Mouse (Mus musculus): ENCODE data around the gene Thap3. TPM values are rescaled to one million over a fixed set of nuclear protein-coding genes. Genes with fewer than 3 reads are reported as not detected.

The Thap3 gene
- polyA plus RNA-seq, 1 experiment = not detected

DNA sequence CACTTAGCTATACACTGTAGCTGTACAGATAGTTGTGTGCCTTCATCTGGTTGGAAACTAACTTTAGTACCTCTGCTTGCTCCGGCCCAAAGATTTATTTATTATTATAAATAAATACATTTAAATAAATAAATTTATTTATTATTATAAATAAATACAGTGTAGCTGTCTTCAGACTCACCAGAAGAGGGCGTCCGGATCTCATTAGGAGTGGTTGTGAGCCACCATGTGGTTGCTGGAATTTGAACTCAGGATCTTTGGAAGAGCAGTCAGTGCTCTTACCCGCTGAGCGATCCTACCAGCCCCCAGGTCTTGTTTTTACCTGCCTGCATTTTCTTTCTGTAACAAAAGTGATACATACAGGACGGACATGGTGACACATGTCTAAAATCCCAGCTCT, 17.3 kb upstream of the Thap3 start:
- no peak for TF ChIP-seq POLR2A (IDR thresholded peaks at IDR 0.05; ENCODE audit: insufficient read depth, low read depth, low read length)
- TF ChIP-seq CTCF (IDR thresholded peaks at IDR 0.05; ENCODE audit: insufficient read depth, low read depth, low read length) = no peak
- Histone ChIP-seq H3K4me3 (ENCODE audit: insufficient read depth, low read depth, low read length) (no peak overlapping the region), H3K4me1 (ENCODE audit: control insufficient read depth, insufficient read depth, low read length) (peaks cover 25% of the 10 kb centered on the region), H3K27ac (ENCODE audit: insufficient read depth, low read depth, low read length) (no peak overlapping the region)
- 78% methylated on average over 6 of the region's 6 CpGs for WGBS

DNA sequence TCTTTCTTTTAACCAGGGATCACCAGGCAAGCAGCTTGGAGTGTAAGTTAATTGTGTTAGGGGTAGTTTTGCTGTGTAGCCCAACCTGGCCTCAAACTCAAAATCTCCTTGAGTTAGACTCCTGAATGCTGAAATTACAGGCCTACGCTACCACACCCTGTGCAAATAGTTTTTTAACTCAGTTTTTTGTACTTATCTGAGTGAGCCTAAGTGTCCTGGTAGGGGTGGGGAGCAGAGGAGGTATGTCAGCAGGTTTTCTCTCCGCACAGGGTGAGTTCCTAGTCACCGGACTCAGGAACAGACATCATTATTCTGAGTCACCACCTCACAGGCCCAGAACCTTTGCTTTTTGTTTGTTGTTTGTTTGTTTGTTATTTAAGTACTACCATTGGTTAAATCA, 13.3 kb upstream of the Thap3 start:
- whole genome bisulfite sequencing = 90% methylated on average over 3 of the region's 3 CpGs
- Histone ChIP-seq H3K27ac (ENCODE audit: insufficient read depth, low read depth, low read length) (no peak overlapping the region), H3K4me1 (ENCODE audit: control insufficient read depth, insufficient read depth, low read length) (peaks cover 9% of the 10 kb centered on the region), H3K4me3 (ENCODE audit: insufficient read depth, low read depth, low read length) (no peak overlapping the region)
- no peak for TF ChIP-seq CTCF (IDR thresholded peaks at IDR 0.05; ENCODE audit: insufficient read depth, low read depth, low read length)
- TF ChIP-seq POLR2A (IDR thresholded peaks at IDR 0.05; ENCODE audit: insufficient read depth, low read depth, low read length) = no peak

DNA sequence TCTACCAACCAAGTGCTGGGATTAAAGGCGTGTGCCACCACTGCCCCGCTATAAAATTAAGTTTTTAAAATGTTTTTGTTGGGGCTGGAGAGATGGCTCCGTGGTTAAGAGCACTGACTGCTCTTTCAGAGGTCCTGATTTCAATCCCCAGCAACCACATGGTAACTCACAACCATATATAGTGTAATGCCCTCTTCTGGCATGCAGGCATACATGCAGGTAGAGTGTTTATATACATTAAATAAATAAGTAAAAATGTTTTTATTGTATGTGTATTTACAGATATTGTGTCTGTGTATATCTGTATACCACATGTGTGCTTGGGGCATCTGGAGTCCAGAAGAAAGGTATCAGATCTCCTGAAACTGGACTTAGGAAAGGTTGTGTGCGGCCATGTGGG, 12.5 kb upstream of the Thap3 start:
- H3K4me1 ChIP-seq (ENCODE audit: control insufficient read depth, insufficient read depth, low read length) = peaks cover 7% of the 10 kb centered on the region
- WGBS = 67% methylated on average over 4 of the region's 4 CpGs
- H3K27ac ChIP-seq (ENCODE audit: insufficient read depth, low read depth, low read length) = peak overlapping the region; percentile 53; the same call in 1 of the 2 replicates
- TF ChIP-seq CTCF (IDR thresholded peaks at IDR 0.05; ENCODE audit: insufficient read depth, low read depth, low read length) (no peak), POLR2A (IDR thresholded peaks at IDR 0.05; ENCODE audit: insufficient read depth, low read depth, low read length) (no peak)
- no peak overlapping the region for H3K4me3 ChIP-seq (ENCODE audit: insufficient read depth, low read depth, low read length)

DNA sequence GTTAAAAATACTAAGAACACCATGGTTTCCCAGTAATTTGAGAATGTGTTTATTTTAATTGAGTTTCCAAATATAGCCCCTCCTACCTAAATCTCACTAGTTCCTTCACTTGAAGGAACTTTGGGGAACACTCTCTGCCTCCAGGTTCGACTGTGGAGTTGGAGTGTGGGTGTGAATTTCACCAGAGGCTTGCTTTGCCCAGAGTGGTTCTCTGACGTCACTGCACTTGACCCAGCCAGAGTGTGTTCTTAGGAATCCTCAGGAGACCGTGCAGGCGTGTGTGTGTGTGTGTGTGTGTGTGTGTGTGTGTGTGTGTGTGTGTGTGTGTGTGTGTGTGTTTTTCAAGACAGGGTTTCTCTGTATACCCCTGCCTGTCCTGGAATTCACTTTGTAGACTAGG, 12.1 kb upstream of the Thap3 start:
- no peak overlapping the region for H3K4me3 ChIP-seq (ENCODE audit: insufficient read depth, low read depth, low read length)
- no peak for TF ChIP-seq CTCF (IDR thresholded peaks at IDR 0.05; ENCODE audit: insufficient read depth, low read depth, low read length)
- TF ChIP-seq POLR2A (IDR thresholded peaks at IDR 0.05; ENCODE audit: insufficient read depth, low read depth, low read length) = no peak
- H3K27ac ChIP-seq (ENCODE audit: insufficient read depth, low read depth, low read length) = peak overlapping the region; percentile 53; the same call in 1 of the 2 replicates
- H3K4me1 ChIP-seq (ENCODE audit: control insufficient read depth, insufficient read depth, low read length) = peaks cover 7% of the 10 kb centered on the region
- WGBS = 19% methylated on average over 4 of the region's 4 CpGs

GRCm38 (mm10) chr4:151999481-151999880, 10.7 kb upstream of the Thap3 start:
- H3K4me1 ChIP-seq (ENCODE audit: control insufficient read depth, insufficient read depth, low read length) = peaks cover 9% of the 10 kb centered on the region
- TF ChIP-seq CTCF (IDR thresholded peaks at IDR 0.05; ENCODE audit: insufficient read depth, low read depth, low read length) (no peak), POLR2A (IDR thresholded peaks at IDR 0.05; ENCODE audit: insufficient read depth, low read depth, low read length) (no peak)
- H3K27ac ChIP-seq (ENCODE audit: insufficient read depth, low read depth, low read length) = no peak overlapping the region
- H3K4me3 ChIP-seq (ENCODE audit: insufficient read depth, low read depth, low read length) = no peak overlapping the region
- 88% methylated on average over 3 of the region's 3 CpGs for WGBS

DNA sequence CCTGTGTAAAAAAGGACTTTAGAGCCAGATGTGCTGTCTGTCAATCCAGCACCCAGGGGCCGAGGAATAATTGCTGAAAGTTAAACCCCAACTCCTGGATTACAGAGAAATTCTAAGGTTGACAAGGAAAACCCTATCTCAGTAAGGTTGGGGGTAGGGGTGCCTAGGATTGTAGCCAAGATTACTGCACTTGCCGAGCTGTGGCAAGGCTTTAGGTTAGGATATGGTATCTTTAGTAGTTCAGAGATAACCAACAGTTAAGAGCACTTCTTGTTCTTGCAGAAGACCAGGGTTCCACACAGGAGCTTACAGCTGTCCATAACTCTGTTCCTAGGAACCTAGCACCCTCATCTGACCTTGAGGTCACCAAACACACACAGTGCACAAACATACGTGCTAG, 8.9 kb upstream of the Thap3 start:
- WGBS = 69% methylated on average over 3 of the region's 3 CpGs
- no peak overlapping the region for H3K4me3 ChIP-seq (ENCODE audit: insufficient read depth, low read depth, low read length)
- no peak overlapping the region for H3K27ac ChIP-seq (ENCODE audit: insufficient read depth, low read depth, low read length)
- TF ChIP-seq POLR2A (IDR thresholded peaks at IDR 0.05; ENCODE audit: insufficient read depth, low read depth, low read length) (no peak), CTCF (IDR thresholded peaks at IDR 0.05; ENCODE audit: insufficient read depth, low read depth, low read length) (no peak)
- H3K4me1 ChIP-seq (ENCODE audit: control insufficient read depth, insufficient read depth, low read length) = peaks cover 11% of the 10 kb centered on the region

GRCm38 (mm10) chr4:151996951-151997222, 8.1 kb upstream of the Thap3 start:
- WGBS = 2% methylated on average over 13 of the region's 13 CpGs
- TF ChIP-seq CTCF (IDR thresholded peaks at IDR 0.05; ENCODE audit: insufficient read depth, low read depth, low read length) (no peak), POLR2A (IDR thresholded peaks at IDR 0.05; ENCODE audit: insufficient read depth, low read depth, low read length) (no peak)
- Histone ChIP-seq H3K4me1 (ENCODE audit: control insufficient read depth, insufficient read depth, low read length) (peaks cover 11% of the 10 kb centered on the region), H3K4me3 (ENCODE audit: insufficient read depth, low read depth, low read length) (peak overlapping the region; percentile 87), H3K27ac (ENCODE audit: insufficient read depth, low read depth, low read length) (peak overlapping the region; percentile 71)

DNA sequence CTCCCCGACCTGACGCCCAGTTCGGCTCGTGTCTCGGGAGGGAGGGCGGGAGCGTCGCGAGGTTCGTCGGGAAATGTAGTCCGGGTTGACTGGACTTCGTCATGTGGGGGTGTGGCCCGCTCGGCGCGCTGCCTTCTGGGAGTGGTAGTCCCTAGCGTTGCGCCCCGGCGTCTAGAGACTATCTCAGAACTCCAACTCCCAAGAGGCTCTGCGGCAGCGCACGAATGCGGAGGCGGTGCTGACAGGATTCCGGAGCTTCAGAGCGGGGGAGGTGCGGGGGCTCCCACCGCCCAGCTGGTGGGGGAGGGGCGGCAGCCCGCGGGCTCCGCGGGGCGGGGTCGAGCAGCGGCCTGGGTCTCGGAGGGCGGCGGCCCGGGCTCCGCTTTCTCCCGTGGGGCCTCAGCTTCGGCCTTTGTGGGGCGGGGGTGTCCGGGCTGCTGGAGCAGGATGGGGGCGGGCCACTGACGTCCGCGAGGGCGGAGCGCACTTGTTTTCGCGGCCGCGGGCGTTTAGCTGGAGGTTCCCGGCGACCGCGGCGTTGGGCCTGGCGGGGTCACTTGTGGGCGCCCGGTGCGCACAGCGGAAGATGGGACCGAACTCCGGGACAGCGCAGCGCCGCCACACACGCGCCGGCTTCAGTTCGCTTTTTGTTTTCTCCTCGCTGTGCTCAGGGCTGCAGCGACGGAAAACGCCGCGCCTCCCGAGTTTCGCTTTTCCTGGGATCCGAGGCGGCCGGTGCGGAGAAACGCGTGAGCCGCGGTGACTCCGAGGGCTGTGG, 7.6 kb upstream of the Thap3 start, which contains the start of gene Phf13:
Gene Phf13, minus strand, starts transcription at position 86 of the 778 bp plus-strand sequence.
- Histone ChIP-seq H3K27ac (ENCODE audit: insufficient read depth, low read depth, low read length) (peak within 1 kb of the TSS; percentile 71), H3K4me3 (ENCODE audit: insufficient read depth, low read depth, low read length) (peak within 1 kb of the TSS; percentile 87), H3K4me1 (ENCODE audit: control insufficient read depth, insufficient read depth, low read length) (peaks cover 11% of the 10 kb centered on the region)
- under 1% methylated on average over 94 of the region's 94 CpGs for WGBS
- TF ChIP-seq CTCF (IDR thresholded peaks at IDR 0.05; ENCODE audit: insufficient read depth, low read depth, low read length) (no peak), POLR2A (IDR thresholded peaks at IDR 0.05; ENCODE audit: insufficient read depth, low read depth, low read length) (peak; percentile 69; the same call in 1 of the 2 replicates)

GRCm38 (mm10) chr4:151995371-151996172, 6.8 kb upstream of the Thap3 start:
- 1% methylated on average over 96 of the region's 111 CpGs for WGBS
- Histone ChIP-seq H3K4me1 (ENCODE audit: control insufficient read depth, insufficient read depth, low read length) (peaks cover 8% of the 10 kb centered on the region), H3K4me3 (ENCODE audit: insufficient read depth, low read depth, low read length) (peak overlapping the region; percentile 76), H3K27ac (ENCODE audit: insufficient read depth, low read depth, low read length) (no peak overlapping the region)
- TF ChIP-seq POLR2A (IDR thresholded peaks at IDR 0.05; ENCODE audit: insufficient read depth, low read depth, low read length) = no peak
- no peak for TF ChIP-seq CTCF (IDR thresholded peaks at IDR 0.05; ENCODE audit: insufficient read depth, low read depth, low read length)
